Mouse (Mus musculus) erythroblast, embryonic 14.5 days (primary cell): ENCODE results near the gene Gpatch3.

Experiments
- GATA1 ChIP-seq: IDR thresholded peaks from 2 replicates; pipeline ENCODE4 v1.6.1; 2012; ENCODE audit warnings: low read length, inconsistent platforms, mixed read lengths
- TAL1 ChIP-seq: IDR thresholded peaks from 3 replicates; pipeline ENCODE4 v1.6.1; 2012; ENCODE audit warnings: low read length, inconsistent platforms, mixed read lengths

GRCm38 (mm10) chr4:133536652-133537051, 37.9 kb upstream of the Gpatch3 start:
- TF ChIP-seq GATA1 (no peak), TAL1 (no peak)
